8 mouse cellular contexts compared by ENCODE assay signal in the genomic region with DNA sequence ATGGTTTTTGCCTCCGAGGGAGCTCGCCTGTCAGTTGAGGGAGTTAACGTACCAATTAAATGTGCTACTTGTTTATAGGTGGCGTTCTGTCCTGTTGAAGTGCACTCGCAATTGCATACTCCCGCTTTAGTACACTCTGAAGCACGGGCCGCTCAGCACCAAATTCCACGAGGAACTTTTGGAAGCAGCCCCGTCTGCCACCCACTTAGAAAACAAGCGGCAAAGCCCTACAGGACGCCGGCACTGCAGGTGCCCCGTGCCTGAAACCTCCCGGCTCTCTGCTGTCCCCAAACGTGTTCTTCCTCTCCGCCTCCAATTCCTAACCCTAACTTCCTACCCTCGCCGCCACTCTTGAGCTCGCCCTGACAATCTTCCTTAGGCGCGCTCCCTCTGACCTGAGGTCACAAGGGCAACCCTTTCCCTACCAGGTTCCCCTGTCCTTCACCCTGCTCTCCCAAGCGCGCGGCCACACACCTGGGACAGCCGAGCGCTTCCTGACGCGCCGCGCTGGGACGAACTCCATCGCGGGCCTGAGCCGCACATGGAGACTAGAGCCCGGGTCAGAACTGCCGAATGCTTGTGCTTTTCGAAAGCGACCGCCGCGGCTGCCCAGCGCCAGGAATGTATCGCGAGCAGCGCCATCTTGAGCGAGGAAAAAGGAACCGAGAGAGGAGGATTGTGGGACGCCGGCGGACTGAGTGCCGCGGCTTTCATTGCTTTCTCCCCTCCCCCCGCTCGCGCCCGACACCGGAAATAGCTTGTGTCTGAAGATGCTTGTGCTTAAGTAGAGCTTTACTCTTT. TPM values are rescaled to one million over a fixed set of nuclear protein-coding genes. Genes with fewer than 3 reads are reported as not detected.
A peak's percentile ranks its signal among the peaks of the same experiment; 100 is the strongest.
DNase-seq lines count a peak whose midpoint lies in the region; ATAC-seq and TF ChIP-seq lines count a peak whose summit lies in the region.

A gene (minus strand): TSS at position 674 of the 801 bp plus-strand sequence.

- H3K27me3 ChIP-seq in hindbrain, embryonic 11.5 days (ENCODE audit: control insufficient read depth, insufficient read depth, low read length), result peaks cover 5% of the 10 kb centered on the region; the same call in 1 of the 2 replicates
- H3K27me3 ChIP-seq in lung, postnatal 0 days (replicated peaks; ENCODE audit: insufficient read depth, low read length), result no peaks in the 10 kb centered on the region

- H3K4me2 ChIP-seq in hindbrain, embryonic 11.5 days (replicated peaks; ENCODE audit: low read depth, low read length), result peak within 1 kb of the TSS; percentile 37
- peak within 1 kb of the TSS; percentile 50 for H3K4me2 ChIP-seq in lung, postnatal 0 days (replicated peaks; ENCODE audit: low read depth, low read length)

- no peaks in the 10 kb centered on the region for H3K4me1 ChIP-seq in hindbrain, embryonic 11.5 days (replicated peaks; ENCODE audit: control insufficient read depth, insufficient read depth, low read length)
- no peaks in the 10 kb centered on the region for H3K4me1 ChIP-seq in lung, postnatal 0 days (ENCODE audit: insufficient read depth, low read depth, low read length)

- peak within 1 kb of the TSS; percentile 83 for H3K27ac ChIP-seq in hindbrain, embryonic 11.5 days (ENCODE audit: low read depth, low read length)
- peak within 1 kb of the TSS; percentile 92 for H3K27ac ChIP-seq in lung, postnatal 0 days (ENCODE audit: low read length)

- no peak for TF ChIP-seq EP300 in lung, postnatal 0 days (IDR thresholded peaks at IDR 0.05)

- WGBS in hindbrain, embryonic 11.5 days, result 18% methylated on average over 55 of the region's 58 CpGs
- WGBS in lung, postnatal 0 days, result 12% methylated on average over 52 of the region's 58 CpGs

- H3K9me3 ChIP-seq in hindbrain, embryonic 11.5 days (ENCODE audit: control insufficient read depth, low read length), result no peaks in the 10 kb centered on the region
- H3K9me3 ChIP-seq in lung, postnatal 0 days (ENCODE audit: low read length), result no peaks in the 10 kb centered on the region

- TF ChIP-seq CTCF in lung, postnatal 0 days (IDR thresholded peaks at IDR 0.05), result peak; percentile 40; the same call in 1 of the 2 replicates

- H3K9ac ChIP-seq in hindbrain, embryonic 11.5 days (ENCODE audit: low read depth, low read length), result peak within 1 kb of the TSS; percentile 71
- H3K9ac ChIP-seq in lung, postnatal 0 days (replicated peaks; ENCODE audit: low read depth), result peak within 1 kb of the TSS; percentile 70

- H3K4me3 ChIP-seq in hindbrain, embryonic 11.5 days (ENCODE audit: low read depth, low read length), result peak within 1 kb of the TSS; percentile 56
- H3K4me3 ChIP-seq in lung, postnatal 0 days (ENCODE audit: low read depth, low read length), result peak within 1 kb of the TSS; percentile 61

- no peaks in the 10 kb centered on the region for H3K36me3 ChIP-seq in hindbrain, embryonic 11.5 days (ENCODE audit: control insufficient read depth, insufficient read depth, low read length)
- H3K36me3 ChIP-seq in lung, postnatal 0 days (ENCODE audit: insufficient read depth, low read length), result no peaks in the 10 kb centered on the region

- peak; percentile 92 for DNase-seq in NIH3T3 (ENCODE audit: low read depth)
- DNase-seq in cerebellum, adult 9-11 months, result peak; percentile 82
- DNase-seq in frontal cortex, adult 2 months (ENCODE audit: extremely low spot score in 1 of 2, low spot score in 1 of 2), result peak; percentile 69 to 87
- DNase-seq in hindbrain, embryonic 11.5 days (ENCODE audit: low spot score), result peak; percentile 86
- peak; percentile 80 to 84 for DNase-seq in layer of hippocampus, postnatal 10 days (ENCODE audit: low spot score in 2 of 2)
- peak; percentile 93 for DNase-seq in lung, postnatal 0 days (ENCODE audit: low spot score)
- peak; percentile 50 for DNase-seq in ovary, postnatal 10 days (ENCODE audit: low spot score)
- peak; percentile 85 for DNase-seq in thymus, postnatal 0 days (ENCODE audit: low spot score)

- ATAC-seq in hindbrain, embryonic 11.5 days (ENCODE audit: low FRiP score), result peak; percentile 95
- ATAC-seq in lung, postnatal 0 days, result peak; percentile 97

RNA-seq across cellular contexts. Expression of the gene that starts here (rescaled TPM):
- 12.1 and 15.2 TPM in 2 replicates for polyA plus RNA-seq in frontal cortex, adult 2 months (2012; rRNA removed)
- 14.5 and 16.9 TPM in 2 replicates for polyA plus RNA-seq in hindbrain, embryonic 11.5 days (2014; fragmentation: Nextera tagmentation; extraction: Ambion mirVana)
- total RNA-seq in layer of hippocampus, postnatal 10 days (2021), result 10 to 100 TPM; 18.8 to 20.2 TPM
- polyA plus RNA-seq in lung, postnatal 0 days (2015; fragmentation: Nextera tagmentation; extraction: Ambion mirVana), result 3.4 and 3.9 TPM in 2 replicates
- 9.7 and 10.1 TPM in 2 replicates for polyA plus RNA-seq in thymus, postnatal 0 days (2015; fragmentation: Nextera tagmentation; extraction: Ambion mirVana)

Comparison
In these comparisons a context has a peak if more than half of its experiments do, and no peak if none do; other contexts are left out.
1. Peak in every context shown above with its lines: DNase-seq, ATAC-seq, H3K4me3 ChIP-seq and H3K27ac ChIP-seq.